Mouse (Mus musculus): Measurements from ENCODE around the gene Col5a3. TPM values are rescaled to one million over a fixed set of nuclear protein-coding genes. Genes with fewer than 3 reads are reported as not detected.

Col5a3 gene
- polyA plus RNA-seq, 2 experiments from 2014 or later: not detected

- no peak for ATAC-seq
Observed at GRCm38 (mm10) chr9:20804266-20805158, 10.4 kb downstream of the Col5a3 start.

GRCm38 (mm10) chr9:20794108-20794806, 20.6 kb downstream of the Col5a3 start:
- ATAC-seq: no peak

- ATAC-seq: no peak
Observed at GRCm38 (mm10) chr9:20790345-20790744, 24.5 kb downstream of the Col5a3 start.

GRCm38 (mm10) chr9:20789651-20790050, 25.2 kb downstream of the Col5a3 start:
- no peak for ATAC-seq

GRCm38 (mm10) chr9:20787992-20788391, 26.9 kb downstream of the Col5a3 start:
- no peak for ATAC-seq

- no peak for ATAC-seq
Observed at GRCm38 (mm10) chr9:20785055-20785454, 29.8 kb downstream of the Col5a3 start.

- ATAC-seq: no peak
Observed at GRCm38 (mm10) chr9:20781286-20781685, 33.6 kb downstream of the Col5a3 start.

GRCm38 (mm10) chr9:20765274-20765673, 49.6 kb downstream of the Col5a3 start:
- peak; percentile 93 for ATAC-seq

- no peak for ATAC-seq
Observed at GRCm38 (mm10) chr9:20763099-20763498, 51.8 kb downstream of the Col5a3 start.

GRCm38 (mm10) chr9:20762197-20762961, 52.5 kb downstream of the Col5a3 start:
- no peak for ATAC-seq

GRCm38 (mm10) chr9:20761388-20761787, 53.5 kb downstream of the Col5a3 start:
- no peak for ATAC-seq

- ATAC-seq: no peak
Observed at GRCm38 (mm10) chr9:20760813-20761212, 54.1 kb downstream of the Col5a3 start.

GRCm38 (mm10) chr9:20758896-20759295, 56.0 kb downstream of the Col5a3 start:
- ATAC-seq: no peak

- ATAC-seq: no peak
Observed at GRCm38 (mm10) chr9:20758243-20758642, 56.6 kb downstream of the Col5a3 start.

GRCm38 (mm10) chr9:20757087-20757955, 57.5 kb downstream of the Col5a3 start:
- peak; percentile 66 for ATAC-seq

- no peak for ATAC-seq
Observed at GRCm38 (mm10) chr9:20756081-20756700, 58.7 kb downstream of the Col5a3 start.

- no peak for ATAC-seq
Observed at GRCm38 (mm10) chr9:20754335-20754734, 60.5 kb downstream of the Col5a3 start.

GRCm38 (mm10) chr9:20751477-20752029, 63.3 kb downstream of the Col5a3 start:
- ATAC-seq: peak; percentile 60

- ATAC-seq: no peak
Observed at GRCm38 (mm10) chr9:20749213-20749612, 65.7 kb downstream of the Col5a3 start.

- no peak for ATAC-seq
Observed at GRCm38 (mm10) chr9:20748540-20748939, 66.3 kb downstream of the Col5a3 start.

GRCm38 (mm10) chr9:20747682-20748081, 67.2 kb downstream of the Col5a3 start:
- ATAC-seq: no peak
